Mouse (Mus musculus) forebrain, embryonic 14.5 days (tissue): ENCODE data around the gene Trrap. TPM values are rescaled to one million over a fixed set of nuclear protein-coding genes. Genes with fewer than 3 reads are reported as not detected.

Source experiments
- ATAC-seq: fragments of 200-750 bp; cut with Nextera tagmentation; 2 replicates; pipeline ENCODE4 v1.8.0; 2017; ENCODE audit warnings: mild to moderate bottlenecking, moderate library complexity
- DNase-seq: peaks from one replicate; pipeline ENCODE4 v3.0.0-alpha.2; 2015; ENCODE audit warnings: low spot score
- H3K27ac ChIP-seq: fragments of 300-500 bp; sonication (generic); 2 replicates; pipeline ENCODE4 v1.5.1; 2014; ENCODE audit warnings: low read depth, mild to moderate bottlenecking, control low read depth, low read length, moderate library complexity
- H3K27me3 ChIP-seq: fragments of 300-500 bp; sonication (generic); replicated peaks from 2 replicates; pipeline ENCODE4 v1.6.1; 2014; ENCODE audit warnings: low read length, control low read depth, mixed read lengths; ENCODE audit not compliant: control insufficient read depth, insufficient read depth
- H3K36me3 ChIP-seq: fragments of 300-500 bp; sonication (generic); 2 replicates; pipeline ENCODE4 v1.6.1; 2014; ENCODE audit warnings: low read length, control low read depth; ENCODE audit not compliant: control insufficient read depth, insufficient read depth
- H3K4me1 ChIP-seq: fragments of 300-500 bp; sonication (generic); 2 replicates; pipeline ENCODE4 v1.6.1; 2014; ENCODE audit warnings: antibody characterized with exemption, low read length, control low read depth; ENCODE audit not compliant: control insufficient read depth, insufficient read depth
- H3K4me2 ChIP-seq: fragments of 300-500 bp; sonication (generic); 2 replicates; pipeline ENCODE4 v1.6.1; 2014; ENCODE audit warnings: mild to moderate bottlenecking, control low read depth, low read length
- H3K4me3 ChIP-seq: fragments of 300-500 bp; sonication (generic); 2 replicates; pipeline ENCODE4 v1.5.1; 2014; ENCODE audit warnings: low read depth, low read length, control low read depth
- H3K9ac ChIP-seq: fragments of 300-500 bp; sonication (generic); 2 replicates; pipeline ENCODE4 v1.6.1; 2014; ENCODE audit warnings: mild to moderate bottlenecking, low read length, control low read depth, moderate library complexity
- H3K9me3 ChIP-seq: fragments of 300-500 bp; sonication (generic); replicated peaks from 2 replicates; pipeline ENCODE4 v1.6.1; 2016; ENCODE audit warnings: low read length, control low read depth, mixed read lengths; ENCODE audit not compliant: control insufficient read depth
- WGBS: fragments of 180-500 bp; shearing (Covaris S2); extraction: QIAGEN DNeasy Blood & Tissue Kit; methylation state at CpG from one replicate; pipeline ENCODE4 v1.1.7; 2014; 5-methylcytosine and 5-hydroxymethylcytosine counted together
- polyA plus RNA-seq: library from polyadenylated mRNA; unstranded; fragments of >200 nt; fragmentation: Nextera tagmentation; extraction: Ambion mirVana; gene quantifications from 2 replicates; pipeline ENCODE4 v1.2.1, GENCODE M21; 2014

Trrap gene
- polyA plus RNA-seq, 1 experiment from 2014 or later, result 54.0 TPM

- H3K9me3 ChIP-seq, result no peaks in the 10 kb centered on the region
- WGBS, result 92% methylated on average over 9 of the region's 9 CpGs
- no peak overlapping the region for H3K27ac ChIP-seq
- no peak overlapping the region for H3K4me3 ChIP-seq
- no peaks in the 10 kb centered on the region for H3K27me3 ChIP-seq
- no peak for DNase-seq
- ATAC-seq, result no peak
- no peaks in the 10 kb centered on the region for H3K4me1 ChIP-seq
- H3K36me3 ChIP-seq, result peaks cover 83% of the 10 kb centered on the region
- H3K9ac ChIP-seq, result no peak overlapping the region
- no peak overlapping the region for H3K4me2 ChIP-seq
Measured at GRCm38 (mm10) chr5:144885968-144886650, 118.6 kb downstream of the Trrap start.

- no peak overlapping the region for H3K27ac ChIP-seq
- 76% methylated on average over 11 of the region's 11 CpGs for WGBS
- DNase-seq (no peak), ATAC-seq (no peak)
- H3K9me3 ChIP-seq, result no peaks in the 10 kb centered on the region
- H3K4me1 ChIP-seq, result no peaks in the 10 kb centered on the region
- H3K4me2 ChIP-seq, result no peak overlapping the region
- H3K4me3 ChIP-seq, result no peak overlapping the region
- H3K36me3 ChIP-seq, result peaks cover 67% of the 10 kb centered on the region
- H3K9ac ChIP-seq, result no peak overlapping the region
- H3K27me3 ChIP-seq, result no peaks in the 10 kb centered on the region
Measured at GRCm38 (mm10) chr5:144891276-144891675, 123.7 kb downstream of the Trrap start.

- H3K9me3 ChIP-seq, result no peaks in the 10 kb centered on the region
- no peak overlapping the region for H3K9ac ChIP-seq
- no peaks in the 10 kb centered on the region for H3K27me3 ChIP-seq
- DNase-seq (no peak), ATAC-seq (peak; percentile 26; the same call in 1 of the 2 replicates)
- peaks cover 36% of the 10 kb centered on the region for H3K36me3 ChIP-seq
- 13% methylated on average over 7 of the region's 7 CpGs for WGBS
- H3K4me2 ChIP-seq, result no peak overlapping the region
- H3K27ac ChIP-seq, result 0 out of 2 replicates have a peak overlapping the region, but pooled peaks have one; percentile 21
- no peaks in the 10 kb centered on the region for H3K4me1 ChIP-seq
- no peak overlapping the region for H3K4me3 ChIP-seq
Measured at GRCm38 (mm10) chr5:144897881-144898280, 130.3 kb downstream of the Trrap start.

GRCm38 (mm10) chr5:144898448-144899052 lies 131.0 kb downstream of the Trrap start:
- Histone ChIP-seq H3K9me3 (no peaks in the 10 kb centered on the region), H3K4me2 (no peak overlapping the region), H3K4me1 (no peaks in the 10 kb centered on the region), H3K27me3 (no peaks in the 10 kb centered on the region), H3K9ac (no peak overlapping the region), H3K36me3 (peaks cover 32% of the 10 kb centered on the region), H3K27ac (no peak overlapping the region), H3K4me3 (no peak overlapping the region)
- DNase-seq (no peak), ATAC-seq (no peak)
- whole genome bisulfite sequencing, result 58% methylated on average over 7 of the region's 7 CpGs

GRCm38 (mm10) chr5:144901035-144901434 lies 133.5 kb downstream of the Trrap start:
- ATAC-seq, result no peak
- no peak overlapping the region for H3K4me3 ChIP-seq

GRCm38 (mm10) chr5:144901791-144902190 lies 134.3 kb downstream of the Trrap start:
- Histone ChIP-seq H3K4me2 (no peak overlapping the region), H3K4me1 (no peaks in the 10 kb centered on the region), H3K36me3 (peaks cover 12% of the 10 kb centered on the region), H3K9ac (no peak overlapping the region), H3K9me3 (no peaks in the 10 kb centered on the region), H3K4me3 (no peak overlapping the region), H3K27me3 (no peaks in the 10 kb centered on the region), H3K27ac (no peak overlapping the region)
- DNase-seq, result no peak
- no peak for ATAC-seq
- WGBS, result 73% methylated on average over 10 of the region's 10 CpGs

More at GRCm38 (mm10) chr5:144901035-144901434, 133.5 kb downstream of the Trrap start:
- H3K9ac ChIP-seq, result no peak overlapping the region
- no peak for DNase-seq
- WGBS, result 86% methylated on average over 7 of the region's 7 CpGs
- no peak overlapping the region for H3K27ac ChIP-seq
- no peak overlapping the region for H3K4me2 ChIP-seq
- H3K4me1 ChIP-seq, result no peaks in the 10 kb centered on the region
- no peaks in the 10 kb centered on the region for H3K9me3 ChIP-seq
- H3K36me3 ChIP-seq, result peaks cover 19% of the 10 kb centered on the region
- no peaks in the 10 kb centered on the region for H3K27me3 ChIP-seq

GRCm38 (mm10) chr5:144904356-144905134 lies 137.0 kb downstream of the Trrap start:
- no peaks in the 10 kb centered on the region for H3K27me3 ChIP-seq
- no peak overlapping the region for H3K27ac ChIP-seq
- no peak overlapping the region for H3K9ac ChIP-seq
- peaks cover 6% of the 10 kb centered on the region; the same call in 1 of the 2 replicates for H3K36me3 ChIP-seq
- 82% methylated on average over 12 of the region's 12 CpGs for WGBS
- no peak overlapping the region for H3K4me3 ChIP-seq
- H3K4me1 ChIP-seq, result no peaks in the 10 kb centered on the region
- no peak overlapping the region for H3K4me2 ChIP-seq
- no peaks in the 10 kb centered on the region for H3K9me3 ChIP-seq
- ATAC-seq, result no peak
- DNase-seq, result no peak

GRCm38 (mm10) chr5:144907591-144907990 lies 140.1 kb downstream of the Trrap start:
- DNase-seq (no peak), ATAC-seq (no peak)
- Histone ChIP-seq H3K36me3 (no peaks in the 10 kb centered on the region), H3K4me3 (no peak overlapping the region), H3K27ac (no peak overlapping the region), H3K9me3 (no peaks in the 10 kb centered on the region), H3K4me1 (no peaks in the 10 kb centered on the region), H3K27me3 (no peaks in the 10 kb centered on the region), H3K4me2 (no peak overlapping the region), H3K9ac (no peak overlapping the region)
- 68% methylated on average over 2 of the region's 2 CpGs for WGBS
